Mouse (Mus musculus) left cerebral cortex, adult 2 months (tissue): ENCODE data around the gene Lacc1. TPM values are rescaled to one million over a fixed set of nuclear protein-coding genes. Genes with fewer than 3 reads are reported as not detected.

Source experiments
- DNase-seq, 2 experiments: peaks; one replicate each; pipeline ENCODE4 v3.0.0; 2021 to 2022; ENCODE audit warnings: low spot score in 2 of 2, mixed read lengths in 1 of 2; ENCODE audit errors: extremely low spot score in 1 of 2
- H3K27ac ChIP-seq: fragments of 200-600 bp; 2 replicates; pipeline ENCODE4 v1.8.1; 2022
- H3K4me3 ChIP-seq: fragments of 200-600 bp; 2 replicates; pipeline ENCODE4 v1.8.1; 2022
- CTCF ChIP-seq: fragments of 200-600 bp; IDR thresholded peaks from 2 replicates; pipeline ENCODE4 v1.8.1; 2022; ENCODE audit warnings: antibody characterized with exemption, mild to moderate bottlenecking, moderate library complexity
- intact Hi-C: fragments of 180-260 bp; cut with DNase I; formaldehyde crosslinking; loops from one replicate; pipeline ENCODE4 v1.15.1; 2025
- long read RNA-seq, 2 experiments: library from polyadenylated mRNA; stranded (forward); transcript quantifications; one replicate each; pipeline ENCODE4 v2.0.0; 2021; ENCODE audit warnings: borderline mapping rate in 2 of 2
- total RNA-seq, 2 experiments: library from RNA; stranded (reverse); gene quantifications; 2 replicates each; pipeline ENCODE4 v1.2.3; 2021

Lacc1 gene
- total RNA-seq: 1 to 10 TPM; 4.4 to 4.6 TPM
- long read RNA-seq, experiment 1, partial matches to known transcripts: 0 of 4 reads
- long read RNA-seq, experiment 1, other reads (novel, unspliced or antisense): 2 of 4 reads
- long read RNA-seq, experiment 2, partial matches to known transcripts: 1 of 5 reads
- long read RNA-seq, experiment 2, other reads (novel, unspliced or antisense): 1 of 5 reads

DNA sequence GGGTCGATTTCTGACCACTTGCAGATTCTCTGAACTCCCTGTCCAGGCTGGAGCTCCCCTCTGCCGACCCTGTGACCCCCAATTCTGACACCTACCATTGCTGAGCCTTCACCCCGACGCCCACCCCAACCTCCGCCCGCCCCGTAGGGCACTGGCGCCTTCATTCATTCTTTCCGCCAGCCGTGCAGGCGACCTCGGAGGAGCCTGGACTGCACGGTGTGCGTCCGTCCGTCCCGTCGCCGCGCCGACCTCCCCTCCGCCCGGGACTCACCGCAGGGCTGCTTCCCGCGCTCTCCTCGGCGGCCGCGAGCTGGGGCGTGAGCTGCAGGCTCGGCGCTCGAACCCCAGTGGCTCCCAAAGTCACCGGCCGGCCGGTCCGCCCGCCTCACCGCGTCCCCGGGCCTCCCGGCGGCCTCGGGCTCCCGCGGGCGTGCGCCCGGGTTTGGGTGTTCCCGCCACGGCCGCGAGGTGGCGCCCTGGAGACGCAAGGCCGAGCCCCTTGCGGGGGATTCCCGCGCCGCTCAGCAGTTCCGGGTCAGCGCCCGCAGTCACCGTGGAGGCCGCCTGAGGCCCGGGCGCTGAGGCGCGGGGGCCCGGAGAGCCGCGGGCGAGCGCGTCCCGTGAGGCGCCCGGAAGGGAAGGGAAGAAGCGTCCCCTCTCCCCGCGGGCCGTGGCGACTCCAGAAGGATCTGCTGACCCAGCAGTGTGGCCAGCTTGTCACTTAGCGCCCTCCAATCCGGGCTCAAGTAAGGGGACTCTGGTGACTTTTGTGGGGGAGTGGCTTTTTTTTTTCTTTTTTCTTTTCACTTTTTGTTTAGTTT, at the start of gene Lacc1, which contains the start of gene Ccdc122:
Gene Lacc1 (minus strand): TSS at position 679 of the 821 bp plus-strand sequence.
Gene Ccdc122 (plus strand): TSS at position 547 of the 821 bp plus-strand sequence.
- DNase-seq: peak; percentile 68 to 74
- Histone ChIP-seq H3K27ac (no peak within 1 kb of the TSS), H3K4me3 (peak within 1 kb of the TSS; percentile 62)
- TF ChIP-seq CTCF: peak; percentile 76
- intact Hi-C loops: no loop called here

DNA sequence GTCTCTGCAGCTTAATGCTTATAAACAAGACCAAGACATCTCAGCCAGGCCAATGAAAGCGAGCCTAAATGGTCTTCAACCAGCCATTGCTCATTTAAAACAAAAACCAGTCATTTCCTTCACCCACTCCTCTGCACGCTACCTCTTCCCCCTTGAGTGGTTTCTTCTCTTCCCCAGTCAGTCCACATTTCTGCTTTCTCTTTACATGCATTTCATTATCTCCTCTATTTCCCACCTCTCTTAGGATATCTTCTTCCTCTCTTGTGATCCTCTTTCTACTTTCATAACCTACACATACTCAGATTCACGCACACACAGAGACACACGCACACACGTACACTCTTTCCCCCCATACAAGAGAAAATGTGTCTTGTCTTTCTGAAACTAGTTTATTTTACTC, 44.5 kb upstream of the Lacc1 start:
- Histone ChIP-seq H3K27ac (no peak overlapping the region), H3K4me3 (no peak overlapping the region)
- intact Hi-C loops: no loop called here
- no peak for TF ChIP-seq CTCF
- no peak for DNase-seq

DNA sequence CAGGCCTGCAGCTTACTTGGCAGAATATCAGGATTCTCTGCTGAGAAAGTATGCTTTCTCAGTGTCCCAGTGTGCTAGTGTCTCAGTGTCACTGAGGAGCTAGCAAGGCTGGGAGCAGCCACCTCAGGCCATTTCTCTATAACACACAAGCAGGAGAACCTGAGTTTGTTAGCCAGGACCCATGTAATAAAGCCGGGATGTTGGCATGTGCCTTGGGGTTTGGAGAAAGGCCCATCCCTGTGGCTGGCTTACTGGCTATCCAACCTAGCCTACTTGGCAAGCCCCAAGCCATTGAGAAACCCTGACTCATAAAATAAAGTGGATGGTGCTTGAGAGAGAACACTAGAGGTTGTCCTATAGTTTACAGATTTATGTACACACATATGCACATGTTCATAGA, 32.7 kb upstream of the Lacc1 start:
- Histone ChIP-seq H3K4me3 (no peak overlapping the region), H3K27ac (no peak overlapping the region)
- DNase-seq: no peak
- intact Hi-C loops: no loop called here
- no peak for TF ChIP-seq CTCF

DNA sequence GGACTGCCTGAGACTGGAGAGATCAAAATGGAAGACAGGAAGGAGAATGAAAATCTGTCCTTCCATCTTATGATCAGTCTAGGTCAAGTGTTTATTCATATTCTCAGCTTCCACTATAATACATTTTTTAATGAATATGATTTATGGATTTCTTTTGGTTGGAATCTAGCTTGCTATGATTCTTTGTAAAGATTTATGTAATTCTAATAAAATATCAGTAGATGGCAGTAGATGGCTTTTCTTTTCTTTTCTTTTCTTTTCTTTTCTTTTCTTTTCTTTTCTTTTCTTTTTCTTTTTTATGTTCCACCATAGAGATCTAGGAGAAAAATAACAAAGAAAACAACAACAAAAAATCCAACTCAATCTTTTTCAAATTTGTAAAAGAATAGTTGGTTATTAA, 16.6 kb upstream of the Lacc1 start:
- TF ChIP-seq CTCF: peak; percentile 57
- intact Hi-C loops: loop anchor here (5.0 to 10.0 kb wide), 2 partner anchors 874 to 1432 kb away; no protein-coding TSS in a partner anchor
- Histone ChIP-seq H3K27ac (no peak overlapping the region), H3K4me3 (no peak overlapping the region)
- no peak for DNase-seq

DNA sequence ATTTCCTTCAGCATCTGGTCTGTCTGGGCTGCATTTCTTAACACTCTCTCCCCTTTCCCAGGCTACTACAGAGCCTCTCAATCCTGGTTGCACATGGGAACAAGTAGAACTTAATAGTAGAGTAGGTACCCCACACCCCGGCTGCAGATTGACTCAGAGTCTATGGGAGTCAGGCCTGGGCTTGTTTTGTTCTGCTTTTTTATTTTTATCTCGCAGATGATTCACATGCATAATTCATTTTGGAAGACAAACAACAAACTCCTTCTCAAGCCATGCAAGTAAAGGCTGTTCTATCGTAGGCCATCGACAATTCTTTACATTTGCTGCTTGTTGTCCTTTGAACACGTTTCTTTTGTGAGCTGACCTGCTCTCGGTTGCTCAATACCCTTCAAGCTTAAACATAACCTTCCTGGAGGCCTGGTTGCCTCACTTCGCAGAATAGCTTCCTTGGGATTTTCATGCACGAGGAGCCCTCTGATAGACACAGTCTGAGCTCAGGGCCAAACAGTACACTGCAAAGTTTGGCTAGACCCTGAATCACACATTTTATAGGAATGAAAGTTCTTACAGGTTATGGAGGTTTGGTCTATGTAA, 1.2 kb upstream of the Lacc1 start:
- no peak overlapping the region for H3K27ac ChIP-seq
- DNase-seq: no peak
- intact Hi-C loops: no loop called here
- H3K4me3 ChIP-seq: no peak overlapping the region
- TF ChIP-seq CTCF: no peak

DNA sequence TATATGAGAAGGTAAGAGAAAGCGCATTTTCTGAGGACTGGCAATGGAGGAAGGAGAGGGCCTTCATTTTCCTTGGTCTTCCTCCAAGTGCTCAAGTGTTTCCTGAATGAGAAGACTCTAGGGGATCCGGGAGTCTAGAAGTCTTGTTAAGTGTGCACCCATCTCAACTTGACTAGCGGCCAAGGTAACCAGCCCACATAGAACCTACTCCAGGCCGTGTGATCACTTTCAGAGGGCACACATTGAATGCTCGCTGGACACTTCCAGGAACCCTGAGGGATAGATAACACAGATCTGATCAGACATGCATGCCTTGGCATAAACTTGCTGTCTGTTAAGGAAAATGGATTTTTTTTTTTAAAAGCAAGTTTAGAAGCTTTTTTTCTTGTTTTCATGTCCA, 626 bp upstream of the Lacc1 start:
- DNase-seq: no peak
- peak overlapping the region; percentile 62; the same call in 1 of the 2 replicates for H3K4me3 ChIP-seq
- no peak for TF ChIP-seq CTCF
- intact Hi-C loops: no loop called here
- H3K27ac ChIP-seq: no peak overlapping the region

DNA sequence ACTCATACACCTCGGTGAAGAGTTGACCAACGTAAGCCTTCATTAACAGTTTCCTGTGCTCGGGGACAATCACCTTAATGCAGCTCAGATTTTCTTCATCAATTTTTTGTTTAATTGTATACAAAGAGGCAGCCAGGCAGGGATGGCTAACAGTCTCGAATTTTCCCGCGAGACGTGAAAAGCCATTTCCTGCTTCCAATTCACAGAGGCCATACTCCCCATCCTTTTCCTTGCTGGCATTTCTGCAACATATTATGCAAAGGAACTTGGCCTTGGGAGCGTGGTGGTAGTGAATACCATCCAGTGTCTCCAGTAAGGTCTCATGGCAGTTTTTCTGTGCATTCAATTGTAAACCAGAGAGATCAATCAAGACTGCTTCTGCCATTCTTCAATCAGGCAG, 1.7 kb downstream of the Lacc1 start:
- no peak for TF ChIP-seq CTCF
- intact Hi-C loops: no loop called here
- Histone ChIP-seq H3K27ac (no peak overlapping the region), H3K4me3 (no peak overlapping the region)
- DNase-seq: no peak

DNA sequence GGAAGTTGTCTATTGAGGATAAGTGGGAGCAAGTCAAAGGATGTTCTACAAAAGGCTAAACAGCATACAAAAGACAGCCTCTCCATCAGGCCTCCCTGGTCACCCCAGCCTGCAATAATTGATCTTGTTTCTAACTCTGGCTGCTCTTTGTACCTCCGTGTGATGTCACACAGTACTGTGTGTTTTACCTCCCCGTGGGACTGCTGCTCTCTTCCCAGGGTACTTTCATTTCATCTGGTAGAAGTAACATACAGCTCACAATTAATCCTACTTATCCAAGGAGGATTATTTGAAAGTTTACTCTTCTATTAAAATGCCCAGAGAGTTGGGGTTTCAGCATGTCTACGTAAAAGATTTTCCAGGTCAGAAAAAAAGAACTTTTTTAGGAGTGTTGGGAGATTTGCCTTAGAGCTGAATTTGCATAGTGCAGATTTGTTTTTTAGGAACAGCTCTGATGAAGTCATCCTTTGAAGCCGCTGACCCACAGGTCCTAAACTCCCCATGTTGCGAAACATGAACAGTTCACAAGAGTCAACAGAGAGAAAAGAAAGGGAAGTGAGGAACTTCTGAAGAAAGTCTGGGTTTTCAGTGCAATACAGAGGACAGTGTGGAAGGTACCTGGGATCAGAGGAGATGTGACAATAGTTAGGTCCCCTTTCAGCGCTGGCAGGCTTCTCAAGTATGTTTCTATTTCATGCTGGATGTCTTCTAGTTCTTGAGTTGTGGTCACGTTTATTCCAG, 2.4 kb downstream of the Lacc1 start:
- TF ChIP-seq CTCF: no peak
- Histone ChIP-seq H3K4me3 (no peak overlapping the region), H3K27ac (no peak overlapping the region)
- DNase-seq: no peak
- intact Hi-C loops: no loop called here

DNA sequence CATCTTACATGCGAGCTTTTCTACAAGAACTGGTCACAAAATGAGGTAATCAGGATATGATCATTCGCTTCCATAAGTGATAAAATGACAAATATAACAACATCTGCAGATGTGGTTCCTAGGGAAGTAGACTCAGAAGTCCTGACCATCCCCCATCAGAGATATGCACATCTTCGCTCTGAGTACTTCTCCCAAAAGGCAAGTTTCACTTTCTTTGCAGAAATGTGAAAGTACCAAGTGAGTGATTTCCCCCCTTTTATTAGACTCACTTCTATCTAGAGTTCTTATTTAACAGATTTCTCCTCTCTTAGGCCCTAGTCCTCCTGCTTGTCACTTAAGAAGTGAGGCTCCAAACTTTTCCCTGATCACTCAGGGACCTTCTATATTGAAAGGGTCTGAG, 3.3 kb downstream of the Lacc1 start:
- no peak for DNase-seq
- TF ChIP-seq CTCF: no peak
- H3K27ac ChIP-seq: no peak overlapping the region
- H3K4me3 ChIP-seq: no peak overlapping the region
- intact Hi-C loops: no loop called here

DNA sequence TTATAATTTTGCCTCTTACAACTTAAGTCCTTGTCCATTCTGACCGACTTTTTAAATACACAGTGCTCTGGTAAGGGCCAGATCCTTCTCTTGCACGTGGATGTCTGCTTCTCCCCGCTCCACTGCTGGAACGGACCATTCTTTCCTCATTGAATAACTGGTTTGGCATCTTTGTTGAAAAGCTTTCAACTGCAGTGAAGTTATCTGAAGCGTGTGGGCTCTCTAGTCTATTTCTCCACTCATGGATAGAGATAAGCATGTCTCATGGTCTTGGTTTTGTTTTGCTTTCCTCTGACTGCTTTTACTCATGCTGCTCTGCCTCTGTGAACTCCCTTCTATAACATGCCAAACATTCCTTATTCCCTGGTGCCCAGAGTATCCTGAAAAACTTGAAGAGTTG, 4.3 kb downstream of the Lacc1 start:
- Histone ChIP-seq H3K4me3 (no peak overlapping the region), H3K27ac (no peak overlapping the region)
- intact Hi-C loops: no loop called here
- TF ChIP-seq CTCF: no peak
- DNase-seq: no peak

DNA sequence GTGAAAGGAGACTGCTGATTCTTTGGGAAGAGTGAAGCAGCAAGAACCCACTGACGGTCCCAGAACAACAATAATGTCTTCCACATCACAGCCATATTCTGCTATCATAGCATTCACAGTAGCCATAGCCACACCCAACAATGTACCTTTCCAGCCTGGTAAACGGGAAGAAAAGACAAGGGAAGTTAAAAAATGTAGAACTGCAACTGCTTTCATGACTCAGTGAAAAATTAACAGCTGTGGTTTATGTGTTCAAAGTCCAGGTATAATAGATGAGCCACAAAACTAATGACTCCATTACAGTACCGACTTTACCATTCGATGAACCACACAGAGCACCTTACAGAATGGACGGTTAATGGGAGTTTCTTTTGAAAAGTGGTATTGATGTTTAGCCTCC, 5.9 kb downstream of the Lacc1 start:
- no peak for DNase-seq
- no peak for TF ChIP-seq CTCF
- Histone ChIP-seq H3K27ac (no peak overlapping the region), H3K4me3 (no peak overlapping the region)
- intact Hi-C loops: no loop called here
